Mouse (Mus musculus) retina, embryonic 14.5 days (tissue): ENCODE data around the gene Aspg.

ENCODE experiments used
- DNase-seq: peaks from one replicate; pipeline ENCODE4 v3.0.0-alpha.2; 2015; ENCODE audit warnings: low spot score

Aspg gene

DNA sequence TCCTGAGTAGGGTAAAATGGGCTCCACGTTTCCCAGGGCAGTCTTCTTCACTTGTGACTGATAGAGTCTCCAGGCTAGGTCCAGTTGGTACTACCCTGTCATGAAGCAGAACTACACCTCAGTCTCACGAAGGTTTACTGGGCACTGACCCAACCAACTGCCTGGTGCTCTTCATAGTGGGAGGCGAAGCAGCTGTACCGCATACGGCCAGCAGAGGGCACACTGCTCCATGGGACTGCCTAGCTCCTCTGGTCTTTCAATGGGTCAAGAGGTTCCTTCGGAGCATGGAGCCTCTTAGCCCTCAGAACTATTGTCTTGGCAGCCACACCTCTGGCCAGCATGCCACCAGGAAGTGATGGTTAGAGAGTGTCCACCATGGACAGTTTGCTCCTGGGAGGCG lies 7.2 kb downstream of the Aspg start:
- DNase-seq: peak; percentile 97

DNA sequence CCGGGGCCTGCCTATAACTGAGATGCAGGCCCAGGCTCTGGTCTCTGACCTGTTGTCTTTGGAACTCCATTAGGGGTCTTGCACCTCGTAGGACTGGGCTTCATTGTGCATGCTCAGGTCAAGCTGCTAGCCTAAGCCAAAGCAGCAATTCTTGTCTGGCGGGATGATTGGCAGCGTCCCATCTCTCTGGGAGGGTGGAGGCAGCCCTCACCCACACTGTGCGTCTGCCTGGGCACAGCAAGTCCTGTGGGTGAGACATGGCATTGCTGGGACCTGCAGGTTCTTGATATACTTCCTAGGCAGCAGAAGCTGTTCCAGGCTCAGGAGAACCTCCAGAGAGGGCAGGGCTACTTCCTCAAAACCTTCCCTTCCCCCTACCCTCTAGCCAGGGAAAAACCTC lies 10.5 kb downstream of the Aspg start:
- DNase-seq: no peak

DNA sequence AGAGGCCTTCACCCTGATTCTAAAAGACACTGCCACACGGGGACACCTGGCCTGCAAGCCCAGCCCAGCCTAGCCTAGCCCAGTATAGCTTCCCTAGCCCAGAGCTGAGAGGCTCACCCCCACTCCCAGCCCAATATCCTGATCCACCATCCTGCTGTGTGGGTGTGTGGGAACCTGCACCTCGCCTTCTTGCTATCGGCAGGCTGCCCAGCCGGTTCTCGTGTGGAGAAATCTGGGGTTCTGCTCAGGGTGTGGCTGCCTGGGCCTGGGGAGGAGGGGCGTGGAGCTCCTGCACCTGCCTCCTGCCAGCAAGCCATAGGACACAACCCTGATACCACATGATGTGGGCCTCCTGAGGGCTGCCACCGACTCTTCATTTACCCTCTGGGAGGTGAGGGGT lies 11.2 kb downstream of the Aspg start:
- no peak for DNase-seq

DNA sequence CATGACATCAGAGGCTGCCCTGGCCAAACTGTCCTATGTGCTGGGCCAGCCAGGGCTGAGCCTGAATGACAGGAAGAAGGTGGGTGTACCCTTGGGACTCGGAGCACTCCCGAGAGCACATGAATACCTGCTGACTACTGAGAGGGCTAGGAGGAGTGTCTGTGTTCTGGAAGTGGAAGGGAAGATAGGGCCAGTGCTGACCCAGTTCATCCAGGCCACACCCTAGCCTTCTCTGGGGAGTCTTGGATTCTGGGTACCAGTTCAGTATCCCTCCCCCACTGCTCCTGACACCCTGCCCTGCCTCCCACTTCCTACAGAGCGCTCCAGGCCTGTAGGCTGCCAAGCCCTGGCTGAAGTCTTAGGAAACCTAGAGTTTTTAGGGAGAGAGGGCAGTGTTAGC lies 14.7 kb downstream of the Aspg start:
- DNase-seq: no peak

DNA sequence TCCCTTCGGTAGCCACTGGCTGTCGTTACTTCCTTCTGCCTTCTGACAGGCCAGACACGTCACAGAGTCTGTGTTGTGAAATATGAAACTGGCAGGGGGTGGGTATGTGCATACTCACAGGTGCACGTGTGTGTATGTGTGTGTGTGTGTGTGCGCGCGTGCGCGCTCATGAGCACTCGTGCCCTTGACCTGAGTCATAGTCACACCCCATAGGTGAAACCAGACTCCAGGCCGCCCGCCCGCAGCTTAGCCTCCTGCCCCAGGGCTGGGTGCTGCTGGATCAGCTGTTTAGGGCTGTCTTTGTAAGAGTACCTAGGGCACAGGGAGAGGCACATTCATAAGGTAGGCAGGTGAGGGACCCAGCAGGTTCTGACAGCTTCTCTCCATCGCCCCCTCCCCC lies 19.4 kb downstream of the Aspg start:
- DNase-seq: no peak

DNA sequence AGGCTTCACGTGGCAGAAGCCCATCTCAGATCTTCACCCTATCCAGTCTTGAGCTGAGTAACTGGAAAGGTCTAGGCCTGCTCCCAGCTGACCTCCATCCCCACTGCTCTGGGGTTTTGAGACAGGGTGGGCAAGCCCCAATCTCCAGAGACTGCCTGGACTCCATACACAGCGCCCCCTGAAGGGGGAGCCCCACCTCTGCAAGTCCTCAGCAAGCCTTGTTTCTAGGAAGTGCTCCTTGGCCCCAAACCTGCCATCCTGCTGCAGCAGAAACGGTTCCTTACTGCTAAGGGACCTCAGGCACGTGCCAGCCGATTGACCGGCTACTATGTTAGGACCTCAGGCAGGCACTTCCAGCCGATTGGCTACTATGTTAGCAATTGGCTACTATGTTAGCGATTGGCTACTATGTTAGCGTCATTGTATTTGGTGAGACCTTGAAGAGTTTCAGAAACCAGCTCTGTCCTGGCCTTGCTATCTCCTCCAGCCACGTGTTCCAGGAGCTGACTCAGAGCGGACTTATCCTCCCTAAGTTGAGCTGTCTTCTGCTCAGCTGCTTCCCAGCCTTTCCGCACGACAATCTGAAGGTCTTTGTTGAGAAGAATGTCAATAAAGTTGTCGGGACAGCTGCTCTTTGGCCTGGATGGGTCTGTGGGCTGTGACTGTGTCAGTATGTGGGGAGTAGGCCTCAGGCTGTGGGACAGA lies 20.6 kb downstream of the Aspg start:
- no peak for DNase-seq

DNA sequence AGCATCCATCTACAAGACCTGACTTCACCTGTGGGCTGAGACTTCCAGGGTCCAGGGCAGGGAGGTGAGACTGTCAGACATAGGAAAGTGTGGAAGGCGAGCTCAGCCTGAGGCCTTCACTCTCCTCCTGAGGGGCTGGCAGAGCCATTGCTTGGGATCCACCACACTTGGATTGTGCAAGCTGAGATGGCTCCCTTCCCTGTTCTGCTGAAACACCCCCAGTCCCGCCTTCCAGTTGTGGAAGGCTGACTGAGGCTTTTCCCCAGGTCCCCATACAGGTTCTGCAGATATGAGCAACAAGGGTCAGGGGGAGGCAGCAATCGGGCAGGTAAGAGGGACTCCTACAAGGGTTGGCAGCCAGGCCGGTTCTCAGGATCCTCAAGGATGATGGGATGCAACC lies 22.0 kb downstream of the Aspg start:
- no peak for DNase-seq

DNA sequence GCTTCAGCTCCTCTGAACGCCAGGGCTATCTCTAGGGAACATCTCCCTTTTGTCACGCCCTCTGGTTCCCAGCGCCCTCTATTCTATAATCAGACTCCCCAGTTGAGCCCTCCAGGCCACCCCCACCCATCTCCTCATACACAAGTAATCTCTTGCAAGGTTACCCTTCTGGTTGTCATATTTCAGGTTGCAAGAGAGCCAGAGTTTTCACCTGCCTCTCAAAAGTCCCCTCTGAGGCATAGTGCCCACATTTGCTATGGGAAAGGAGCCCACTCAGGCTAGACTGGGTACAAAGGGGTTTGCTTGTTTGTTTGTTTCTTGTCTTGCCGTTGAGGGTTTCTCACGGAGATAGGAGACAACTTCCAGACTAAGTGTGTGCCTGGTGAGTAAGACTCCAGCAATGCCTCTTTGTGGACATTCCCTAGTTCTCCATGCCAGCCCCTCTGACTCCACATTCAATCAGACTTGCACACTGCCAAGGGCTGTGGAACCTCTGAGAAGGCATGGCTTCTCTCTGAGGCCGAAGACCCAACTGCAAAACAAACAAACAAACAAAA lies 22.9 kb downstream of the Aspg start:
- no peak for DNase-seq

DNA sequence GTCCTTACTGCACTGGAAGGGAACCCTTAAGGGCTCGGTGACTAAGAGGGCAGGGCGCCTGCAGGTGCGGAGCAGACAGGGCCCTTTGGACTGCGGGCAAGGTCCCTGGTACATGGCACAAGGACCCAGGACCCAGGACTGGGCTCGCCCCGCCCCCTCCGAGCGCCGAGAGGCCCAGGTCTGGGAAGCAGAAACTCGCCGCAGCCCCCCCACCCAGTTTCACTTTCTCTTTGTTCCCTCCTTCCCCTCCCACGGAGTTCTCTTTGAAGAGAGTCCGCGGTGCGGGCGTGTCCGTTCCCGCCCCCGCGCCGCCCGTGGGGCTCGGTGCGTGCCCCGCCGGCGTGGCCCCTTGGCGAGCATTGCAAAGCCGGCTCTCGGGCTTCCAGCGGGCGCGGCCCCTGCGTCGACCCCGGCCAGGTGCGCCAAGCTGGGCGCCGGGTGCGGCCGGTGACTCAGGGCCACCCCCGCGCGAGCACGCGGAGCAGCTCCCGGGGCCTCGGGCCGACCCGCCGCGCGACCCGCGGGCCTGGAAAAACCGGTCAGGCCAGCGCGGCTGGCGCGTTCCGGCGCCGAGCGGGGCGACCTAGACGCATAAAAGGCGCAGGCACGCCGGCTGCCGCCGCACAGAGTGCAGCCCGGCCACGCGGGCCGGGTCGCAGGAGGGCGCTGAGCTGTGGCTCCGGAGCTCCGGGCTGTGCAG lies 23.8 kb downstream of the Aspg start:
- DNase-seq: peak; percentile 66

DNA sequence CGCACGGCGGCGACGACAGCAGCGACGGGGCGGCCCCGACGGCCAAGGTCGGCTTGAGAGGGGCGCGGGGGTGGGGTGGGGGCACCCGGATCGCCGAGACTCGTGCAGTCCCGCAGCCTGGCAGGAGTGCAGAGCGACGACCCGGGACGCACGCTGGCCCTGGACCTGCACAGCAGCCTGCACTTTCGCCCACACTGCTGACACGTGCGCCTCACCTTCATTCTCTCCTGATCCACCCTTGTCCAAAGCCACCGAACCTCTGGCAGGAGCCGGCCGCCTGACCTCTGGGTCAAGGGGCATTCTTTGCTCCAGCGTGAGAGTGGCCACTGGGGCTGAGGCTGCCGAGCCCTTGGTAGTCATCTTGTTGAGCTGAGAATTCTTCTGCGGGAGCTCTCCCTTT lies 24.5 kb downstream of the Aspg start:
- no peak for DNase-seq

DNA sequence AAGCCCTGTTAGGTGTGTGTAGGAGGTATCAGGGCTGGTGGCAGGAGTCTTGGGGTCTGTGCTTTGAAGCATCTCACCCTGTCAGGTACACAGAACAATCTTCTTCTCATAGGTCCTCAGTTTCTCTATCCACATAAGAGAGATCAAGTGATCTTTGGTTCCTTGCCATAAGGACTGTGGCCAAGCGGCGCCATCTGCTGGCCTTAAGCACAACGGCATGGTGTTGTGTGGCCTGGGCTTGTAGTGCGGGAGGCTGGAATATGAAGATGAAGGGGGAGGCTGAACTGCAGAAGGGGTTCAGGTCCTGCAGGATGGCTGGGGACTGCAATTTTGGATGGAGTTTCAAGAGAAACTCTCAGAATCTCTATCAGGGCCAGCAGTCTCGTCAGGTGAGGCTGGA lies 33.8 kb downstream of the Aspg start:
- DNase-seq: peak; percentile 79

DNA sequence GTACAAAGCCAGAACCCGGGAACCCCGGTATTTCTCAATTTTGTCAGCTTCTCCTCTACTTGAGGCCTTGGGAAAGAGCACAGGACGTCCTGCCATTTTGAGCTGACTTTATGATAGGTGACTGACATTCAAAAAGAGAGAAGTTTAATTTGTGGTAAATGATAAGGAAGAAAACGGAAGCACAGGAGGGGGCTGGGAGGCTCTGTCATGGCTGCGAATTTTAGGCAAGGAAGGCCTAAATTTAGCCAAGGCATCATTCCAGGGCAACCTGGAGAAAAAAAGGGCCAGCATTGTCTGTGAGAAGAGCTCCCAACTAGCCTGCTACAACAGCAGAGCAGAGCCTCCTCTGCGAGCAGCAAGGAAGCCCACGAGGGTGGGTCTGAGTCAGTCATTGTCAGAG lies 34.3 kb downstream of the Aspg start:
- no peak for DNase-seq

DNA sequence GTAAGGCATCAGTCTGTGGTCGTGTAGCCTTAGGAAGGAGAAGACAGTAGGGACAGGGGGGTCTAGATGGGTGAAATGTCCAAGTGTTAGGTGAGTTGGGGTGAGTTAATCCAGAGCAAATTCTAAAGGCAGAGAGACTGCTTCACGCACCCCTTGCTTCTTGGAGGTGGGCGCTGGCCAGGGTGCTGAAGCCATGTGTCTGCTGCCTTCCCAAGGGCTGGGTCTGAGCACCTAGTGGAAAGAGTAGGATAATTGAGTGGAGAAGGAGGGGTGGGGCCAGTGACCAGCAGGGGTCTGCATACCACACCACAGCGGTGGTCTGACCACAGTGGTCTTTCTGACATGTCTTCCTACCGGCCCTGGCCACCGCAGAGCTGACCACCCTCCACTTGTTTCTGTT lies 34.8 kb downstream of the Aspg start:
- DNase-seq: peak; percentile 78

DNA sequence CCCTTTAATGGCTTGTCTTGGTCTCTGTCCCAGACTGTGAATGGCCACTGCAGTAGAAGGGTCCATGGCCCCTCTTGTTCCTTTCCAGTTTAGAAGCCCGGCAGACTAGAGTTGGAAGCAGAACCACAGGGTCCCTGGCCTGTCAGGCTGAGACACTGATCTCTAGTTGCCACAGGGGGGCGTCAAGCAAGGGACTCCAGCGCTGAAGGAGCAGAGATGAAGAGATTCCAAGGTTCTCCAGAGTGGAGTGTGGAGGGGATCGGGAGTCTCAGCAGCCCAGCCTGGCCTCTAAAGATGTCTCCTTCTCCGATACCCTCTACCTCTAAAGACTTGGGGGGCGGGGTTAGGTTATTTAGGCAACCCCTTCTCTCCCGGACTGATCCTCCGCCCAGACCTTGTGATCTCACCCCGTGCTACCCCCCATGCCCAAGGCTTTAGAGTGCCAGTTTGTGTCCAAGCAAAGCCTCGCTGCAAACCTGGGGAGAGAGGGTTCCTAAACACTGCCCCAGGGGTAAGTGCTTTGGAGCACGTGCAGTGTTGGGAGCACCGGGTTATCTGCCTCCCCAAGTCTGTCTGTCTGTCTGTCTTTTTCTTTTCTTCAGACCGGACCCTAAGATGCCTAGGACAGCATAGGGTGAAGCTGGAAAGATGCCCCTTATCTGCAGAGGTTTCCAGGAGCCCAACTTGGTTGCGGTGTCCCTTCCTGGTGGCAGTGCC lies 36.8 kb downstream of the Aspg start:
- DNase-seq: peak; percentile 72

DNA sequence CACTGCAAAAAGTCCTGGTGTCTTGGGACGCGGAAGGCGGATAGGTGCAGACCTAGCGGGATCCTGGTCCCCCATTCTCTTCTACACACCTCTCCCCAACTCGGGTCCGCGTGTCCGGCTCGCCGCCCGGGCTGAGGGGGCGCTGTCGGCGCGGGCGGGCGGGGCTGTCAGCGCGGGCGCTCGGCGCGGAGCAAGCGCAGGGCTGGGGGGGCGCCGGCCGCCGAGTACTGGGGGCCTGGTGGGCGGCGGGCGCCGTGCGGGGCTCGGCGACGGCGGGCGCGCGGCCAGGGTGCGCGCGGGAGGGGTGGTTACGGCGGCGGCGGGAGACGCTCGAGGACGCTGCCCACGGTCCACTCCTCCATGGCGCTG lies 37.3 kb downstream of the Aspg start:
- DNase-seq: peak; percentile 49

DNA sequence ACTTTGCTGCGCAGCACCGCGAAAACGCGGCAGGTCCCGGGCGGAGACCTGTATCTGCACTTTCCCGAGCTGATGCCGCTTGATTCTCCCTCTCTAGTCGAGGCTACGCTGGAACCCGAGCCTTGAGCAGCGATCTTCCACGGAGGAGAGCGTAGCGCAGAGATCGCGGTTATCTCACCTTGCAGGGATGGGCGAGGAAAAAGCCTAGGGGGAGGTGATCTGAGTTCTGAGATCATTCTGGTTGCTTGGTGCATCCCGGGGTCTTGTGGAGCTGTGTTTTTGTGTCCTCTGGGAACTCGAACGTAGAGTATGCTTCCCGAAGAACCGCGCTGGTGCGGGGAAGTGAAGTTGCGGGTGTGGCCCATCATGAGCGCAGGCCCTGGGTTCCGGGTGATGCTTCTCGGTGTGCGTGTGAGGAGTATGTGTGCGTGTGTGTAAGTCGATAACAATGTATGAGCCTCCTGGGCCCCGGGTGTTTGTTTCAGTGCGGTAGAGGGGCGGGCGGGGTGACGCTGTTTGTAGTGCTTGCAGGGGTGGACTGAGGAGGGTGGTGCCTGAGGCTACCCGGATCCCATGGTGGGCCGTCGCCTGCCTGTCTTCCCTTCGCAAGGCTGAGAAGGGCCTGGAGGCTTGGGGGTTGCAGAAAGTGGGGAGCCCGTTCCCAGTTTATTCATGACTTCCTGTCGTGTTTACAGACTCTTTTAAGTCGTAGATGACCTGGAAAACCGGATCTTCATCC lies 38.1 kb downstream of the Aspg start:
- DNase-seq: no peak

DNA sequence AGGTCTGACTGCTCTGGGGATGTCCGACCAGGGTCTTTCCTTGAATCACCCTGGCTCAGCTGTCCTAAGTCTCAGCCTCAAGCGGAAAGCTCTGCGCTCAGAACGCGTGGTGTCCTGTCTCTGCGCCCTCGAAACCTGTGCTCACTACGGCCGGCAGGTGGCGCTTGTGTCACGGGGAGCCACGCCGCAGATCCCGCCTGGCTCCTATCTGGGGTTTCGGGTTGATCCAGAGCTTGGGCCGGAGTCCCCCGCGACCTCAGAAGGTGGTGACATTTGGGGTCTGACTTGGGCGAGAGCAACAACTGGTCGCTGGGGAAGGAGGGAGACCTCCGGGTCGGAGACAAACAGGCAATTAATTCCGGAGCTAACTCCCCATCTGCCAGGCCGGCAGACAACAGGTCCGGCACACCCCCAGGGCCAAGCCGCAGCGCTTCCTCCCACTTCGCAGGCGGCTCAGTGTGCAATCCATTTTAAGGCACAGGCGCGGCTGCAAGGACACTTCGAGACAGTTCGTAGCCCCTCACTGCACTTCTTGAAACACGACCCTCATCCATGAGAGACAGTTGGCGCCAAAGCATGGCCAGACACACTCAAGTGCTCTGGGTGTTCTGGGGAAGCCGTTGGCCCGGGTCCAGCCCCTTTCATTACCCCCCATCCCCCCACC lies 38.9 kb downstream of the Aspg start:
- DNase-seq: peak; percentile 88

DNA sequence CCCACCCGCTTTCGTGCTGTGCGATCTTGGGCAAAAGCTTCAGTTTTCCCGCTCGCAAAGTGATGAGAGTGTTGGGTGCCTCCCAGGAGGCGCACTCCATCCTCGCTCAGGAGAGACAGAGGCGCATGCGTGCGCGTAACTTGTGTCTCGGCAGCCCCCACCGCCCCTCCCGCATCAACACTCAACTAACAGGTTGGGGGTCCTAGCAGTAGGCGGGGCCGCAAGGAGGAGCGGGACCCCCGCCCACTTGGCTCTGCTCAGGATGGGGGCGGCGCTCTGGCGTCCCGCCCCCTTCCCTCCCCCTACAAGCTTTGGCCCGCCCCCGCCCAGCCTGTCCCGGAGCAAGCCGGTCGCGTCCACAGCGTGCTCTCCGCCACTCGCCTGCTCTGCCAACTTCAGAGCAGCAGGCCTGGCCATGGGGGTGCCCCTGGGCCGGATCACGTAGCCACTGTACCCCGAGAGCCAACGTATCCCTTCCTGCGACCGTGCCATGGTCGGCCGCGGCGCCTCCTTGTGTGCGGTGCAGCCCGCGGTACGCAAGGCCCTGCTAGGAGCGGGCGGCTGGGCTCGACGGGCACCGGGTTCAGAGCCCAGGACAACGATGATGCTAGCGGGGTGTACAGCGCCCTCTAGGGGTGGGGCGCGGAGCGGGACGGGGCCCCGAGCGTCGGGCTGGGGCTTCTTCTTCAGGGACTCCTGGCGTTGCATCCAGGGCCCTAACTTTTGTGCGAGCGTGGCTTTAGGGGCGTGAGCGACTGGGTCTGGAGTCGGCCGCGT lies 39.6 kb downstream of the Aspg start, which contains the start of gene Kif26a:
TSS of gene Kif26a (plus strand) at position 334 of the 777 bp plus-strand sequence.
- peak; percentile 76 for DNase-seq

DNA sequence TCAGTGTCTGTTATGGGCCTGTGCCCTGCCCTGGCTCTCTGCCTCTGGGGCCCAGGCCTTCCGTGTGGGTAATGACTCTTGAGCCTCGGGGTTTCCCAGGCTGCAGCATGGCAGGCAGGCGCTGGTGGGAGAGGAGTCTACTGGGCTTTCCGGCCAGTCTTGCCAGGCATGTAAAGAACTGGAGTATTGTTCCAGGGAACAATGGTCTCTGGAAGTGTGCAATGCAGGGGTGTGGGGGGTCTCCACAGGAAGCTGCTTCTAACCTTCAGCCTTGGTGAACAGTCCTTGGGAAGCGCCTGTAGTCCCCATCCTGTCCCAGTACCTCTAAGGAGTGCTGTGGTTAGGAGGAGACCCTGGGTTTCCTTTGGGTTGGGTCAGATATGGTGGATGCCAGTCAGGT lies 40.9 kb downstream of the Aspg start:
- DNase-seq: no peak

DNA sequence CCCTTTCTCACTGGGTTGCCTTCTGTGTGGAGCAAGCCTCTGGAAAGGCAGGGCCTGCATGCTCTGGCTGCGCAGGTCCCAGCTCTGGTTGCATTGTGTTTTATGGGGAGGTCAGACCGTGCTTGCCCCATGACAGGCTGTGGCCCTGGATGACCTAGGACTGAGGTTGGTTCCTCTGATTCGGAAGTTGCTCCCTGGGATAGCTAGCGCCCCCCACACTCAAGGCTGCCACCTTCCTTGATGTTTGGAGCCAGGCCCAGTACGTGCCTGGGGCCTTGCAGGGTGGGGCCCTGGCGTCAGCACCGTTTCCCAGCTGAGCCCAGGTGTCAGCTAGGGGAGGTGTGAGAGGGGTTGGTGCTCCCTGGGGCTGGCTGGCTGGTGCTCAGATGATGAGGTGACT lies 43.5 kb downstream of the Aspg start:
- no peak for DNase-seq
